8 mouse cellular contexts compared by ENCODE assay signal in the genomic region with DNA sequence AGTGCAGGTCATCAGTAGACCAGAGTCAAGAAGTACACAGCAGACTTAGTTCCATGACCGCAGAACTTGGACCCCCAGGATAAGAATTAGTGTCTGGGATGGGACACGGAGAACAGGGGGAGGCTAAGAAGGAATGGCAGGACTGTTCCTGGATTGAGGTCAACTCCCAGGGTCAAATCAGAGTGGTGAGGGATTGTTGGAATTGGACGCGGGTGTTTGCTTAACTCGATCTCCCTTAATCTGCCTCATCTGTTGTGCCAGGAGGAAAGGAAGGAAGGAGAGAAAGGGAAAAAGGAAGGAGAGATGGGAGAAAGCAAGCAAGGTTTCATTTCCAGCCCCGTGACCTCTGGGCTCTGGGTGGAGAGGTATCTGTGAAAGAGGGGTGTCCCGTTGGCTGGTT. TPM values are rescaled to one million over a fixed set of nuclear protein-coding genes. Genes with fewer than 3 reads are reported as not detected.
DNase-seq lines count a peak whose midpoint lies in the region; ATAC-seq and TF ChIP-seq lines count a peak whose summit lies in the region.

A gene (plus strand): TSS at position 301 of the 400 bp plus-strand sequence.

- 17% methylated on average over 7 of the region's 7 CpGs for WGBS in kidney, postnatal 0 days
- 8% methylated on average over 7 of the region's 7 CpGs for WGBS in embryonic facial prominence, embryonic 13.5 days
- WGBS in hindbrain, embryonic 12.5 days = 16% methylated on average over 7 of the region's 7 CpGs
- 14% methylated on average over 7 of the region's 7 CpGs for WGBS in midbrain, embryonic 15.5 days
- 59% methylated on average over 7 of the region's 7 CpGs for WGBS in cerebellum, adult 2 months

- TF ChIP-seq POLR2A in cerebellum, adult 2 months (IDR thresholded peaks at IDR 0.05; ENCODE audit: borderline replicate concordance, insufficient read depth, low read length) = no peak

- TF ChIP-seq CTCF in kidney, postnatal 0 days (IDR thresholded peaks at IDR 0.05; ENCODE audit: low read depth) = no peak
- TF ChIP-seq CTCF in cerebellum, adult 2 months (IDR thresholded peaks at IDR 0.05; ENCODE audit: borderline replicate concordance, insufficient read depth, low read depth, low read length) = no peak

- no peak for DNase-seq in kidney, postnatal 0 days (ENCODE audit: low spot score)
- DNase-seq in kidney, postnatal 36 days = no peak
- no peak for DNase-seq in cerebellum, postnatal 4 days (ENCODE audit: low spot score in 2 of 2)
- DNase-seq in cerebellum, adult 2 months = no peak

- H3K4me2 ChIP-seq in kidney, postnatal 0 days (ENCODE audit: low read length) = peak within 1 kb of the TSS; percentile 61
- H3K4me2 ChIP-seq in embryonic facial prominence, embryonic 13.5 days = peak within 1 kb of the TSS; percentile 92
- peak within 1 kb of the TSS; percentile 65 for H3K4me2 ChIP-seq in hindbrain, embryonic 12.5 days (replicated peaks)
- peak within 1 kb of the TSS; percentile 64 for H3K4me2 ChIP-seq in midbrain, embryonic 15.5 days

- peak within 1 kb of the TSS; percentile 56 for H3K4me3 ChIP-seq in kidney, postnatal 0 days (replicated peaks; ENCODE audit: low read depth, low read length)
- H3K4me3 ChIP-seq in embryonic facial prominence, embryonic 13.5 days = peak within 1 kb of the TSS; percentile 73
- H3K4me3 ChIP-seq in hindbrain, embryonic 12.5 days = peak within 1 kb of the TSS; percentile 74
- H3K4me3 ChIP-seq in midbrain, embryonic 15.5 days = peak within 1 kb of the TSS; percentile 67
- no peak within 1 kb of the TSS for H3K4me3 ChIP-seq in cerebellum, adult 2 months (replicated peaks; ENCODE audit: insufficient read depth, low read depth, low read length)

- H3K9me3 ChIP-seq in kidney, postnatal 0 days (replicated peaks; ENCODE audit: low read length) = no peaks in the 10 kb centered on the region
- peaks cover 4% of the 10 kb centered on the region; the same call in 1 of the 2 replicates for H3K9me3 ChIP-seq in embryonic facial prominence, embryonic 13.5 days
- no peaks in the 10 kb centered on the region; the same call in 1 of the 2 replicates for H3K9me3 ChIP-seq in hindbrain, embryonic 12.5 days (replicated peaks)
- no peaks in the 10 kb centered on the region for H3K9me3 ChIP-seq in midbrain, embryonic 15.5 days

- peaks cover 19% of the 10 kb centered on the region; the same call in 1 of the 2 replicates for H3K36me3 ChIP-seq in kidney, postnatal 0 days (ENCODE audit: insufficient read depth, low read length)
- H3K36me3 ChIP-seq in embryonic facial prominence, embryonic 13.5 days = peaks cover 63% of the 10 kb centered on the region
- H3K36me3 ChIP-seq in hindbrain, embryonic 12.5 days = peaks cover 57% of the 10 kb centered on the region
- H3K36me3 ChIP-seq in midbrain, embryonic 15.5 days (replicated peaks) = peaks cover 33% of the 10 kb centered on the region

- ATAC-seq in kidney, postnatal 0 days (replicated peaks; ENCODE audit: low FRiP score, low read depth) = no peak
- no peak for ATAC-seq in embryonic facial prominence, embryonic 13.5 days (ENCODE audit: insufficient number of reproducible peaks, insufficient read depth, low FRiP score, low TSS enrichment, low read depth)
- ATAC-seq in hindbrain, embryonic 12.5 days (ENCODE audit: low FRiP score) = no peak
- no peak for ATAC-seq in midbrain, embryonic 15.5 days (replicated peaks)
- no peak for ATAC-seq in granulocyte monocyte progenitor cell, adult 5-6 weeks (replicated peaks; ENCODE audit: poor library complexity, severe bottlenecking)

- H3K4me1 ChIP-seq in kidney, postnatal 0 days (replicated peaks; ENCODE audit: insufficient read depth, low read length) = peaks cover 10% of the 10 kb centered on the region; the same call in 1 of the 2 replicates
- peaks cover 46% of the 10 kb centered on the region for H3K4me1 ChIP-seq in embryonic facial prominence, embryonic 13.5 days
- H3K4me1 ChIP-seq in hindbrain, embryonic 12.5 days = peaks cover 28% of the 10 kb centered on the region
- peaks cover 38% of the 10 kb centered on the region for H3K4me1 ChIP-seq in midbrain, embryonic 15.5 days
- H3K4me1 ChIP-seq in cerebellum, adult 2 months (ENCODE audit: control insufficient read depth, insufficient read depth, low read length) = peaks cover 42% of the 10 kb centered on the region

- peak within 1 kb of the TSS; percentile 81 for H3K27ac ChIP-seq in kidney, postnatal 0 days
- H3K27ac ChIP-seq in embryonic facial prominence, embryonic 13.5 days = peak within 1 kb of the TSS; percentile 97
- H3K27ac ChIP-seq in hindbrain, embryonic 12.5 days = peak within 1 kb of the TSS; percentile 84
- peak within 1 kb of the TSS; percentile 79 for H3K27ac ChIP-seq in midbrain, embryonic 15.5 days
- H3K27ac ChIP-seq in cerebellum, adult 2 months (ENCODE audit: insufficient read depth, low read length) = no peak within 1 kb of the TSS

- H3K9ac ChIP-seq in kidney, postnatal 0 days (ENCODE audit: low read depth, low read length) = peak within 1 kb of the TSS; percentile 67
- peak within 1 kb of the TSS; percentile 96 for H3K9ac ChIP-seq in embryonic facial prominence, embryonic 13.5 days
- peak within 1 kb of the TSS; percentile 90 for H3K9ac ChIP-seq in hindbrain, embryonic 12.5 days
- peak within 1 kb of the TSS; percentile 59 for H3K9ac ChIP-seq in midbrain, embryonic 15.5 days

- no peaks in the 10 kb centered on the region for H3K27me3 ChIP-seq in kidney, postnatal 0 days (ENCODE audit: insufficient read depth, low read length)
- H3K27me3 ChIP-seq in embryonic facial prominence, embryonic 13.5 days = no peaks in the 10 kb centered on the region
- no peaks in the 10 kb centered on the region for H3K27me3 ChIP-seq in hindbrain, embryonic 12.5 days
- no peaks in the 10 kb centered on the region for H3K27me3 ChIP-seq in midbrain, embryonic 15.5 days (replicated peaks)
- no peaks in the 10 kb centered on the region for H3K27me3 ChIP-seq in cerebellum, adult 2 months (ENCODE audit: control insufficient read depth, insufficient read depth, low read length)

RNA-seq across cellular contexts. Expression of the gene that starts here (rescaled TPM):
- polyA plus RNA-seq in kidney, postnatal 0 days (2015; fragmentation: Nextera tagmentation; extraction: Ambion mirVana) = 330 and 339 TPM in 2 replicates
- 771 and 792 TPM in 2 replicates for polyA plus RNA-seq in embryonic facial prominence, embryonic 13.5 days (2015; fragmentation: Nextera tagmentation; extraction: Ambion mirVana)
- polyA plus RNA-seq in hindbrain, embryonic 12.5 days (2016; fragmentation: Nextera tagmentation; extraction: Ambion mirVana) = 344 and 345 TPM in 2 replicates
- polyA plus RNA-seq in midbrain, embryonic 15.5 days (2015; fragmentation: Nextera tagmentation; extraction: Ambion mirVana) = 153 and 181 TPM in 2 replicates
- polyA plus RNA-seq in cerebellum, adult 2 months (2012; rRNA removed) = 3.1 and 3.4 TPM in 2 replicates
- not detected in 2 replicates for total RNA-seq in granulocyte monocyte progenitor cell, adult 5-6 weeks (2014; fragmentation: Nextera tagmentation)
- total RNA-seq in granulocyte monocyte progenitor cell, adult 5-6 weeks (2017) = not detected in 2 replicates

Comparison
In these comparisons a context has a peak if more than half of its experiments do, and no peak if none do; other contexts are left out.
1. RNA of the gene that starts here (polyA plus RNA-seq): 771 to 792 TPM in embryonic facial prominence, embryonic 13.5 days, 344 to 345 TPM in hindbrain, embryonic 12.5 days, 330 to 339 TPM in kidney, postnatal 0 days and 153 to 181 TPM in midbrain, embryonic 15.5 days; 3.1 to 3.4 TPM in cerebellum, adult 2 months; every median in the first group is over 10 times any median in the second.
2. Peak in every context shown above with its lines, with median percentiles within 50 percentile points of each other: H3K4me2 ChIP-seq and H3K9ac ChIP-seq.